Mouse (Mus musculus) MEL (cell line): ENCODE data around the gene Ipmk. TPM values are rescaled to one million over a fixed set of nuclear protein-coding genes. Genes with fewer than 3 reads are reported as not detected.

Source experiments
- DNase-seq: peaks from one replicate; pipeline ENCODE4 v3.0.0; 2011; ENCODE audit warnings: low read depth, low spot score
- H3K27ac ChIP-seq: 2 replicates; pipeline ENCODE4 v1.5.1; 2012; ENCODE audit warnings: low read depth, mild to moderate bottlenecking, control low read depth, low read length, moderate library complexity; ENCODE audit not compliant: control insufficient read depth
- H3K27me3 ChIP-seq, 2 experiments: fragments of 150-350 bp in 1 of 2; sonication (generic) in 1 of 2; 2 replicates each; pipeline ENCODE4 v1.6.1; 2012; ENCODE audit warnings: low read length in 2 of 2, mild to moderate bottlenecking in 2 of 2, improper control_type of control experiment in 1 of 2, moderate library complexity in 1 of 2; ENCODE audit not compliant: insufficient read depth in 2 of 2, control insufficient read depth in 1 of 2
- H3K36me3 ChIP-seq, 2 experiments: 2 replicates each; pipeline ENCODE4 v1.6.1; 2012 to 2014; ENCODE audit warnings: low read length in 2 of 2, improper control_type of control experiment in 1 of 2, inconsistent platforms in 1 of 2, mild to moderate bottlenecking in 1 of 2; ENCODE audit not compliant: insufficient read depth in 2 of 2, control insufficient read depth in 1 of 2
- H3K4me1 ChIP-seq, 2 experiments: fragments of 150-350 bp in 1 of 2; sonication (generic) in 1 of 2; 2 replicates each; pipeline ENCODE4 v1.6.1; 2012; ENCODE audit warnings: low read length in 2 of 2, improper control_type of control experiment in 1 of 2, mild to moderate bottlenecking in 1 of 2; ENCODE audit not compliant: insufficient read depth in 2 of 2, control insufficient read depth in 1 of 2
- H3K4me3 ChIP-seq, 2 experiments: fragments of 150-350 bp in 1 of 2; sonication (generic) in 1 of 2; 2 replicates each; pipeline ENCODE4 v1.5.1; 2012; ENCODE audit warnings: low read depth in 2 of 2, low read length in 2 of 2, mild to moderate bottlenecking in 2 of 2, moderate library complexity in 2 of 2, control low read depth in 1 of 2, improper control_type of control experiment in 1 of 2; ENCODE audit not compliant: control insufficient read depth in 1 of 2, insufficient read depth in 1 of 2
- H3K79me2 ChIP-seq: 2 replicates; pipeline ENCODE4 v1.6.1; 2012; ENCODE audit warnings: mild to moderate bottlenecking, low read length, moderate library complexity; ENCODE audit not compliant: control insufficient read depth, poor library complexity, insufficient read depth
- H3K9ac ChIP-seq: 2 replicates; pipeline ENCODE4 v1.6.1; 2012; ENCODE audit warnings: low read depth, mild to moderate bottlenecking, control low read depth, low read length, moderate library complexity; ENCODE audit not compliant: control insufficient read depth, poor library complexity, severe bottlenecking
- H3K9me3 ChIP-seq: fragments of 150-350 bp; sonication (generic); replicated peaks from 2 replicates; pipeline ENCODE4 v1.6.1; 2012; ENCODE audit warnings: mild to moderate bottlenecking, low read length, improper control_type of control experiment, moderate library complexity; ENCODE audit not compliant: insufficient read depth
- BHLHE40 ChIP-seq: IDR thresholded peaks from 2 replicates; pipeline ENCODE4 v1.6.1; 2012; ENCODE audit warnings: low read depth, mild to moderate bottlenecking, inconsistent platforms, low read length, improper control_type of control experiment, borderline replicate concordance
- CHD1 ChIP-seq: IDR thresholded peaks from 2 replicates; pipeline ENCODE4 v1.6.1; 2012; ENCODE audit warnings: low read depth, mild to moderate bottlenecking, inconsistent platforms, low read length, improper control_type of control experiment
- CTCF ChIP-seq, 3 experiments: IDR thresholded peaks in 2 of 3; conservative IDR thresholded peaks in 1 of 3; 2 replicates each; pipeline ENCODE4 v1.5.1; 2011 to 2012; ENCODE audit warnings: low read length in 3 of 3, low read depth in 2 of 3, mild to moderate bottlenecking in 2 of 3, improper control_type of control experiment in 1 of 3, inconsistent platforms in 1 of 3, mixed read lengths in 1 of 3, moderate library complexity in 1 of 3; ENCODE audit not compliant: control insufficient read depth in 1 of 3, insufficient read depth in 1 of 3, poor library complexity in 1 of 3, severe bottlenecking in 1 of 3
- EP300 ChIP-seq, 2 experiments: IDR thresholded peaks; 2 replicates each; pipeline ENCODE4 v1.6.1; 2011; ENCODE audit warnings: improper control_type of control experiment in 2 of 2, low read length in 2 of 2, low read depth in 1 of 2, mild to moderate bottlenecking in 1 of 2
- ETS1 ChIP-seq: IDR thresholded peaks from 2 replicates; pipeline ENCODE4 v1.6.1; 2012; ENCODE audit warnings: low read depth, mild to moderate bottlenecking, inconsistent platforms, low read length, improper control_type of control experiment, moderate library complexity
- KAT2A ChIP-seq: conservative IDR thresholded peaks from 2 replicates; pipeline ENCODE4 v1.6.1; 2012; ENCODE audit warnings: low read depth, low read length, improper control_type of control experiment, inconsistent platforms
- MAX ChIP-seq: IDR thresholded peaks from 2 replicates; pipeline ENCODE4 v1.6.1; 2011; ENCODE audit warnings: low read length, improper control_type of control experiment
- NELFE ChIP-seq: IDR thresholded peaks from 2 replicates; pipeline ENCODE4 v1.6.1; 2011; ENCODE audit warnings: low read depth, low read length, improper control_type of control experiment
- NRF1 ChIP-seq: IDR thresholded peaks from 2 replicates; pipeline ENCODE4 v1.6.1; 2014; ENCODE audit warnings: low read depth, mild to moderate bottlenecking, inconsistent platforms, low read length, improper control_type of control experiment, moderate library complexity; ENCODE audit not compliant: poor library complexity, insufficient read depth, severe bottlenecking
- POLR2AphosphoS5 ChIP-seq: IDR thresholded peaks from 2 replicates; pipeline ENCODE4 v1.6.1; 2012; ENCODE audit warnings: low read depth, borderline replicate concordance, mild to moderate bottlenecking, inconsistent platforms, low read length, moderate library complexity, mixed read lengths
- RCOR1 ChIP-seq: IDR thresholded peaks from 2 replicates; pipeline ENCODE4 v1.6.1; 2012; ENCODE audit warnings: low read depth, mild to moderate bottlenecking, inconsistent platforms, low read length, improper control_type of control experiment
- SIN3A ChIP-seq: IDR thresholded peaks from 2 replicates; pipeline ENCODE4 v1.6.1; 2012; ENCODE audit warnings: low read length, improper control_type of control experiment, inconsistent platforms
- SMC3 ChIP-seq: IDR thresholded peaks from 2 replicates; pipeline ENCODE4 v1.6.1; 2011; ENCODE audit warnings: low read depth, low read length, improper control_type of control experiment
- TAL1 ChIP-seq: IDR thresholded peaks from 2 replicates; pipeline ENCODE4 v1.6.1; 2012; ENCODE audit warnings: mild to moderate bottlenecking, inconsistent platforms, low read length, moderate library complexity, mixed read lengths
- UBTF ChIP-seq: IDR thresholded peaks from 2 replicates; pipeline ENCODE4 v1.6.1; 2012; ENCODE audit warnings: low read depth, mild to moderate bottlenecking, inconsistent platforms, low read length, improper control_type of control experiment, moderate library complexity, borderline replicate concordance; ENCODE audit not compliant: insufficient read depth
- ZMIZ1 ChIP-seq: IDR thresholded peaks from 2 replicates; pipeline ENCODE4 v1.6.1; 2012; ENCODE audit warnings: low read depth, mild to moderate bottlenecking, inconsistent platforms, low read length, improper control_type of control experiment, moderate library complexity
- polyA plus RNA-seq, 2 experiments: library from polyadenylated mRNA; stranded (reverse) in 1 of 2; unstranded in 1 of 2; fragments of >175 nt in 1 of 2; fragments of >200 nt in 1 of 2; gene quantifications; 2 replicates each; pipeline versions ENCODE4 v1.2.1 to v1.2.4; 2012; ENCODE audit warnings: low replicate concordance in 2 of 2, low read depth in 1 of 2; ENCODE audit not compliant: insufficient read length in 2 of 2, insufficient read depth in 1 of 2, missing spikeins in 1 of 2
- total RNA-seq: library from RNA; depleted of rRNA; stranded (reverse); fragments of 300-350 nt; gene quantifications from 2 replicates; pipeline ENCODE4 v1.2.3, GENCODE M21; 2012

Gene Ipmk
- total and polyA plus RNA-seq, 3 experiments = 21.0 to 36.7 TPM; not detected in 1

GRCm38 (mm10) chr10:71361044-71361443 lies 13.5 kb downstream of the Ipmk start:
- no peak for DNase-seq
- no peak overlapping the region for H3K9ac ChIP-seq
- no peak overlapping the region for H3K4me3 ChIP-seq
- H3K27me3 ChIP-seq = no peaks in the 10 kb centered on the region
- no peaks in the 10 kb centered on the region for H3K9me3 ChIP-seq
- no peak overlapping the region for H3K27ac ChIP-seq
- no peaks in the 10 kb centered on the region; a peak in 1 of 4 replicates for H3K36me3 ChIP-seq
- peaks cover 32% of the 10 kb centered on the region for H3K79me2 ChIP-seq
- H3K4me1 ChIP-seq = no peaks in the 10 kb centered on the region
- TF ChIP-seq EP300 (IDR thresholded peaks at IDR 0.05; ENCODE audit: low read depth in 1 of 2, low read length in 2 of 2) (no peak), NRF1 (no peak), KAT2A (no peak), POLR2AphosphoS5 (no peak), MAX (no peak), BHLHE40 (no peak), ZMIZ1 (no peak), NELFE (no peak), ETS1 (no peak), TAL1 (no peak), SIN3A (no peak), UBTF (no peak)

GRCm38 (mm10) chr10:71361836-71362562 lies 14.4 kb downstream of the Ipmk start:
- DNase-seq = no peak
- Histone ChIP-seq H3K27me3 (no peaks in the 10 kb centered on the region), H3K9ac (no peak overlapping the region), H3K4me1 (no peaks in the 10 kb centered on the region), H3K9me3 (no peaks in the 10 kb centered on the region)
- TF ChIP-seq SMC3 (no peak), CHD1 (no peak), RCOR1 (no peak), CTCF (IDR thresholded peaks at IDR 0.05 in 2 of 3, conservative IDR thresholded peaks at IDR 0.05 in 1 of 3; ENCODE audit: control insufficient read depth in 1 of 3, insufficient read depth in 1 of 3, low read depth in 2 of 3, low read length in 3 of 3, poor library complexity in 1 of 3, severe bottlenecking in 1 of 3) (no peak), NELFE (no peak)
- TF ChIP-seq, all 39 proteins: peak for 0
- Histone ChIP-seq H3K27ac (no peak overlapping the region), H3K79me2 (peaks cover 27% of the 10 kb centered on the region), H3K4me3 (no peak overlapping the region), H3K36me3 (peaks cover 0 to 1% of the 10 kb centered on the region in 2 experiments; a peak in 2 of 4 replicates)
